Mouse (Mus musculus): ENCODE measurements at regions not wholly inside any gene's neighbourhood (a gene's known extent, or its start where the extent isn't known, plus 50 kb on each side); places are given as distances from the start of the nearest gene placed in this dataset.

GRCm38 (mm10) chr14:94475887-94476286 is 585.4 kb upstream of the Pcdh9 start:
- TF ChIP-seq EP300 (IDR thresholded peaks at IDR 0.05; ENCODE audit: insufficient read depth, low read depth, low read length), result no peak
- TF ChIP-seq POLR2A (IDR thresholded peaks at IDR 0.05; ENCODE audit: insufficient read depth, low read depth, low read length), result no peak

Measured in heart, adult 2 months (tissue).